Mouse (Mus musculus): ENCODE measurements at regions not wholly inside any gene's neighbourhood (a gene's known extent, or its start where the extent isn't known, plus 50 kb on each side); places are given as distances from the start of the nearest gene placed in this dataset.

- ATAC-seq = no peak
These were observed 153.6 kb upstream of the Ankrd55 start for GRCm38 (mm10) chr13:112134701-112135100.

- ATAC-seq = no peak
These were observed 152.5 kb upstream of the Ankrd55 start for GRCm38 (mm10) chr13:112135777-112136176.

- no peak for ATAC-seq
These were observed 151.4 kb upstream of the Ankrd55 start for GRCm38 (mm10) chr13:112136850-112137249.

GRCm38 (mm10) chr13:112140871-112141270 lies 147.4 kb upstream of the Ankrd55 start:
- no peak for ATAC-seq

GRCm38 (mm10) chr13:112144393-112145348 lies 143.6 kb upstream of the Ankrd55 start:
- ATAC-seq = no peak

GRCm38 (mm10) chr13:112152614-112153550 lies 135.4 kb upstream of the Ankrd55 start:
- ATAC-seq = no peak

- ATAC-seq = no peak
These were observed 134.5 kb upstream of the Ankrd55 start for GRCm38 (mm10) chr13:112153681-112154127.

GRCm38 (mm10) chr13:112159430-112160172 lies 128.7 kb upstream of the Ankrd55 start:
- ATAC-seq = no peak

- no peak for ATAC-seq
These were observed 128.0 kb upstream of the Ankrd55 start for GRCm38 (mm10) chr13:112160173-112160641.

GRCm38 (mm10) chr13:112160726-112161125 lies 127.5 kb upstream of the Ankrd55 start:
- no peak for ATAC-seq

- ATAC-seq = no peak
These were observed 126.4 kb upstream of the Ankrd55 start for GRCm38 (mm10) chr13:112161886-112162285.

- ATAC-seq = no peak
These were observed 122.3 kb upstream of the Ankrd55 start for GRCm38 (mm10) chr13:112165921-112166320.

- no peak for ATAC-seq
These were observed 121.9 kb upstream of the Ankrd55 start for GRCm38 (mm10) chr13:112166338-112166802.

- ATAC-seq = no peak
These were observed 119.8 kb upstream of the Ankrd55 start for GRCm38 (mm10) chr13:112168468-112168867.

- ATAC-seq = no peak
These were observed 117.4 kb upstream of the Ankrd55 start for GRCm38 (mm10) chr13:112170872-112171271.

GRCm38 (mm10) chr13:112171940-112172715 lies 116.1 kb upstream of the Ankrd55 start:
- no peak for ATAC-seq

- ATAC-seq = no peak
These were observed 114.3 kb upstream of the Ankrd55 start for GRCm38 (mm10) chr13:112173973-112174372.

GRCm38 (mm10) chr13:112178031-112178430 lies 110.2 kb upstream of the Ankrd55 start:
- ATAC-seq = no peak

GRCm38 (mm10) chr13:112183996-112184395 lies 104.3 kb upstream of the Ankrd55 start:
- no peak for ATAC-seq

- ATAC-seq = no peak
These were observed 103.1 kb upstream of the Ankrd55 start for GRCm38 (mm10) chr13:112185116-112185515.

- ATAC-seq = no peak
These were observed 101.0 kb upstream of the Ankrd55 start for GRCm38 (mm10) chr13:112187226-112187625.

All from CD4-positive, CD25-positive, alpha-beta regulatory T cell, adult 4 months (primary cell).